Mouse (Mus musculus): ENCODE results near the gene Gm49337.

DNA sequence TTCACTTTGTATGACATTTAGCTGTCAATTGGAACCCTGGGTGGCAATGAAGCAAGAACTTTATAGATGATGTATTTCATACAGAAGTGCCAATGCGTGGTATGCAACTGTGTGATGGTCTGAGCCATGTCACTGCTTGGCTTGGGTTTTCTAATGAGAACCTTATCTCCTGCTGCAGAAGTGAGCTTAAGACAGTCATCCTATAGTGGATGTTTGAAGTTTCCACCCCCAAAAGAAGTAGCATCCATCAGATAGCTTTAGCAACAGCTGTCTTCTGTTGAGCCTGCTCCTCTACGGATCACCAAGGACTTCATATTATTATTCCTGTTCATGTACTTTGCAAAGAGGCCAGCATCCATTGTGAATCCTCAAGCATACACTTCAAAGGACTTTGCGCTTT is 76.8 kb downstream of the Gm49337 start:
- TF ChIP-seq CTCF (IDR thresholded peaks at IDR 0.05; ENCODE audit: control insufficient read depth, insufficient read depth, insufficient replicate concordance, low read depth, low read length), result no peak
- TF ChIP-seq POLR2A (IDR thresholded peaks at IDR 0.05; ENCODE audit: control insufficient read depth, low read depth, low read length), result no peak
